Mouse (Mus musculus) T-cell, adult 2 months (primary cell): ENCODE data around the gene Sec14l2.

Source experiments
- DNase-seq: peaks from one replicate; pipeline ENCODE4 v3.0.0; 2022; ENCODE audit warnings: low spot score

Gene Sec14l2

GRCm38 (mm10) chr11:4122742-4123579 is at the start of gene Sec14l2:
TSS of gene Sec14l2 (minus strand) at chr11:4123415.
- peak; percentile 67 for DNase-seq

DNA sequence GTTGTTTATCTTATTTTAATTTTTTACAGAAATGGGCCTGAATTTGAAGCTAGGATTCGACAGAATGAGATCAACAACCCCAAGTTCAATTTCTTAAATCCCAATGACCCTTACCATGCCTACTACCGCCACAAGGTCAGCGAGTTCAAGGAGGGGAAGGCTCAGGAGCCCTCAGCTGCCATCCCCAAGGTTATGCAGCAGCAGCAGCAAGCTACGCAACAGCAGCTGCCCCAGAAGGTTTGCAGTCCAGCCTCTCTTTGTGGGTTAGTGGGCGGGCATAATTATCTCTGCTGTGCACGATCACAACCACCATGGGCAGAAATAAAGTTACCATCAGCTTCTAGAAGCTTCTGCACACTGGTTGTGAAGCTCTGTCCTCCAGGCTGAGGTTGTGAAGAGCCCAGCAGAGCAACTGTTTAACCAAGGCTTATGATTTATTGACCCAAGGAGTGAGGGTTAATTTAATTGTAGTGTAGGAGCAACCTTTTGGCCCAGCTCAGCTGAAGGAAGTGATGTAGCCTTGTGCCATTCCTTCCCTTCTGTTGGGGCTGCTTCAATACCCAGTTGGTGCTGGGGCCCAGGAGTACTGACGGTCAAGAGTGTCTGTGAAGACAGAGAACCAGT is 43.4 kb upstream of the Sec14l2 start:
- no peak for DNase-seq

DNA sequence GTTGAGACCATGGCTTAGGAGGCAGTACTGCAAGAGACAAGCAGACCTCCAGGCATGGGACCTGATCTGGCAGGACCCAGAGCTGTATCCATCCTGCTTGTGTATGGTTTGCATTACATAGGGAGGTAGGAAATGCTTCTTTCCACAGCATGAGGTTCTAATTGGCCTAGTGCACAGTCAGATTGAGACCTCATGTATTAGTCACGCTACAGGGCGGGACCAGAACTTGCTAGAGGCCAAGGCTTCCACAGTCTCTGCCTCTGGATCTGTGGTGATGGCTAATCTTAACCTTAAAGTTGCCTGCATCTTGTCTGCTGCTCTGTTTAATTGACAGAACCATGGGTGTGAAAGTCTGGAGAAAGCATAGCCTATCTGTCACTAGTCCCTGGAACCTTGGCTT is 41.5 kb upstream of the Sec14l2 start:
- DNase-seq = no peak

- no peak for DNase-seq
These were observed 37.7 kb upstream of the Sec14l2 start for GRCm38 (mm10) chr11:4160758-4161480.

GRCm38 (mm10) chr11:4159808-4160708 is 36.8 kb upstream of the Sec14l2 start, which contains the start of the genes Ccdc157 and Sf3a1:
TSS of gene Ccdc157 (minus strand) at chr11:4160293.
TSS of gene Sf3a1 (plus strand) at chr11:4160350.
- peak; percentile 96 for DNase-seq

GRCm38 (mm10) chr11:4158676-4159075 is 35.5 kb upstream of the Sec14l2 start:
- no peak for DNase-seq

DNA sequence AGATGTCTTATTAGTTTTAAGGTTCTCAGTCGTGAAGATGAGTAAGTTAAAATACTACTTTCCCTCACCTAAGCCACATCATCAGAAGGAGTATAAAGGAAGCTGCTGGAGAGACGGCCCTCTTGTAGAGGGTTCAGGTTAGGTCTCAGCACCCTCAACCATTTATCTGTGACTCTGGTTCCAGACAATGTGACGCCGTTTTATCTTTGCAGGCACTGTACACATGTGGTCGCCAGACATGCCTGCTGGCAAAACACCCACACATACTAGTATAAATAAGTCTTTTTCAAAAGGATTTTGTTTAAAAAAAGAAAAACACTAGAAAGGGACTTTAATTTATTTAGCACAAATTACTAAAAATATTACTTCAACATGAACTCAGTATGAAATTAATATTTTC is 32.4 kb upstream of the Sec14l2 start:
- DNase-seq = no peak

GRCm38 (mm10) chr11:4153694-4154093 is 30.5 kb upstream of the Sec14l2 start:
- DNase-seq = no peak

- DNase-seq = no peak
These were observed 26.7 kb upstream of the Sec14l2 start for GRCm38 (mm10) chr11:4149886-4150285.

GRCm38 (mm10) chr11:4148536-4149156 is 25.4 kb upstream of the Sec14l2 start:
- DNase-seq = no peak

- no peak for DNase-seq
These were observed 24.9 kb upstream of the Sec14l2 start for GRCm38 (mm10) chr11:4148120-4148519.

DNA sequence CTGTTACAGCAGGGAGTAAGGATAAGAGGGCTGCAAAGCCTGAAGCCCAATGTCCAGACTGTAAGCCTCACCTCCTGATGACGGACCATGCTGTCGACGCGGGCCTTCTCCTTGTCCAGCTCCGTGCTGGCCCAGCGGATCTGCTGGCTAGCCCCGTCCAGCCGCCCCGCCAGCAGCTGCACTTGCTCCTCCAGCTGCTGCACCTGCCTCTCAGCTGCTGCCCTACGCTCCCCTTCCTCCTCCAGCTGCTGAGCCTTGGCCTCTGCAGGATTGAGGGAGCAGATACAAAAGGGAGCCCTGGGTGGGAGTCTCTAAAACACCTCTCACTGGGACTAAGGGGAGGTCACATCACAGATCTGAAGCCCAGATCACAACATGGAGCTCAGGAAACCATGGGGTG is 23.9 kb upstream of the Sec14l2 start:
- no peak for DNase-seq

GRCm38 (mm10) chr11:4146381-4146780 is 23.2 kb upstream of the Sec14l2 start:
- no peak for DNase-seq

- no peak for DNase-seq
These were observed 20.3 kb upstream of the Sec14l2 start for GRCm38 (mm10) chr11:4143281-4144062.

DNA sequence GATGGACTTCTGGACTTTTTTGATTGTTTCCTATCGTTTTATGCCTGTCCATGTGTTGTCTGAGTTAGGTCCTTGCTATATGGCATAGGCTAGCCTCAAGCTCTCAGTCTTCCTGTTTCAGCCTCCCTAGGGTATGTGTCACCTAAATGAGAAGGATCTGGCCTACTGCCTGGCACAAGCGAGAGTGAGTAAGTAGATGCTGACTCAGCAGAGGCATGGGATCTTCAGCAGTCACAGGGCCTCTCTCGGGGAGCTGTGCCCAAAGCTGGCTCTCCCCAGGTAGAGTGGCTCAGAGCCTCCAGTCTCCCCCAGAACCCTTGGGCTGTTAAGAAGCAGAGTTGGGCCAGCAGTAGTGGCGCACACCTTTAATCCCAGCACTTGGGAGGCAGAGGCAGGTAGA is 19.1 kb upstream of the Sec14l2 start:
- no peak for DNase-seq

DNA sequence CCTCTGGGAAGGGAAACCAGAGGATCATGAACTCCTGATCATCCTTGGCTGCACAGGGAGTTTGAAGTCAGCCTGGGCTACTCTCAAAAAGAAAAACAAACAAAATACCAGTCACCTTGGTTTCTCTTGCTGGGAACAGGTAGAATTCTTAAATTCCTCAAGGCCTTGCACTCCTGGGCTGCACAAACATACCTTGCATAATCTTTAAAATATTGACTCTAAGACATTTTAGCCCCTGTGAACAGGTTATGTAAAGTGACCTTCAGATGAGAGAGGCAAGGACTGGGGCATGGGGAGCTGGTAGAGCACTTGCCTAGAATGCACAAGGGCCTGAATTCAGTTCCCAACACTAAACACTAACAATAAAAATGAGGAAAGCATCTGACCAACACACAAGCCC is 18.3 kb upstream of the Sec14l2 start:
- no peak for DNase-seq

DNA sequence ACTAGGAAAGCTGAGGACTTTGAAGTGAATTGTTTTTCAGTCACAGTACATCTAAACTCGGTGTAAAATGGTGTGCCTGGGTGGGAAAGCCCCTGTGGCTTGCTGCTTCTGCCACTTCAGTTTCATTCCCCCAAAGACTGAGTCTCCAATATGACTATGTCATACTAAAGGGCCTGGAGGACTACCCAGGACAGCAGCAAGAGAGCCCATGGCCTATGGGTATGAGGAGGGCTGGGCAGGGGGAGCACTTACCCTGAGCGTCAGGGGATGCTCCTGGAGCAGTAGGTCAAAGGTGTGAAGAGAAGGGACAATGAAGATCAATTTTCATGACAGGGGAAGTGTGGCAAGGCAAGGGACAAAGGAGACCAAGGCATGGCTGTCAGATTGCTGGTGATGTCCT is 15.7 kb upstream of the Sec14l2 start:
- DNase-seq = no peak

- DNase-seq = peak; percentile 78
These were observed 12.0 kb upstream of the Sec14l2 start, which contains the start of gene Rnf215 for GRCm38 (mm10) chr11:4134986-4135935. TSS of gene Rnf215 (plus strand) at chr11:4135202.

DNA sequence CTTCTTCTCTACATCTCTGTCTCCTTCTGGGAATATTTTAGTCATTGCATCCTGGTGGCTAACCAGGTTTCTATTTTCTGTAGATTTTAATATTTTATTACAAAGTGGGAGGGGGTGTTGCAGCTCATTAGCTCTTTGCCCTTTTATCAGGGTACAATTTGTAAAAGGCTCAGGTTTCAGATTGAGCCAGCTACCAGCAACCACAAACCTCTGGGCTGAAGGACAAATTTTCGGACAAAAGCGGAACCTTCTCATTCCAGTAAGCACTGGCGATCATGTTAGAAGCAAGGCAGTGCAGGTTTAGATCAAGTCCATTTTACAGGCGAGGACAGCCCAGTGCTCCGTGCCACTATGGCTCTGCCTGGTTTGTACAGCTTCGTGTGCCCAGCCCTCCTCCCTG is 11.2 kb upstream of the Sec14l2 start:
- no peak for DNase-seq
